ENCODE assay signal across 12 mouse cellular contexts in the genomic region with DNA sequence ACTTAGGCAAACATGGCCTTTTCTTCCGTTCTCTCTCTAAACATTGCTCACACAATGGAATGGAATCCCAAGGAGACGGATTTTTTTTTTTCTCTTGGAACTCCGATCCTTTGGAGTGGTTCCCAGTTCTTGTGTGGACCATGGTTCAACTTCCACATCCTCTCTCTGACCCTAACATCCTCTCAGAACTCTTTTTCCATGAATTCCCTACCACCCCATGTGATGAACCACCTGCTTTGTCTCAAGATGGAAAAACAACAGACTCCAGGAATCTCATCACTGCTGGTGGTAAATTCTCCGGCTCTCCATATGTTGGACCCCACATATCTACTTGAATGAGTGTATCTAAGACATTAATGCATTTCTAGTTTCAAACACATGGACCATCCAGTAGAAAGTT.
DNase-seq lines count a peak whose midpoint lies in the region; ATAC-seq and TF ChIP-seq lines count a peak whose summit lies in the region.
"Had no signal": no experiment of that assay in that cellular context is flagged by ENCODE, and none has a peak within 500 bp of the region (broad histone marks: within the 10 kb centered on the region; RNA-seq: fewer than 3 reads in every experiment).

No protein-coding gene starts in this region.

- H3K27me3 ChIP-seq in stomach, embryonic 14.5 days (ENCODE audit: control insufficient read depth, insufficient read depth, low read length), result no peaks in the 10 kb centered on the region
- H3K27me3 ChIP-seq in stomach, postnatal 0 days (ENCODE audit: control insufficient read depth, insufficient read depth, low read length), result no peaks in the 10 kb centered on the region
- no peaks in the 10 kb centered on the region for H3K27me3 ChIP-seq in kidney, postnatal 0 days (ENCODE audit: insufficient read depth, low read length)
- H3K27me3 ChIP-seq in stomach, embryonic 16.5 days (ENCODE audit: control insufficient read depth, insufficient read depth, low read length), result no peaks in the 10 kb centered on the region
- H3K27me3 ChIP-seq: limb, embryonic 12.5 days had no signal

- no peaks in the 10 kb centered on the region for H3K9me3 ChIP-seq in stomach, embryonic 14.5 days (ENCODE audit: control insufficient read depth, low read depth, low read length)
- H3K9me3 ChIP-seq in stomach, postnatal 0 days (ENCODE audit: control insufficient read depth, low read length), result no peaks in the 10 kb centered on the region
- no peaks in the 10 kb centered on the region; the same call in 1 of the 2 replicates for H3K9me3 ChIP-seq in kidney, postnatal 0 days (replicated peaks; ENCODE audit: low read length)
- no peaks in the 10 kb centered on the region for H3K9me3 ChIP-seq in stomach, embryonic 16.5 days (replicated peaks; ENCODE audit: control insufficient read depth, low read length)
- H3K9me3 ChIP-seq: limb, embryonic 12.5 days had no signal

- no peaks in the 10 kb centered on the region for H3K4me1 ChIP-seq in stomach, embryonic 14.5 days (ENCODE audit: control insufficient read depth, insufficient read depth, low read length)
- H3K4me1 ChIP-seq in stomach, postnatal 0 days (replicated peaks; ENCODE audit: control insufficient read depth, insufficient read depth), result no peaks in the 10 kb centered on the region
- no peaks in the 10 kb centered on the region; the same call in 1 of the 2 replicates for H3K4me1 ChIP-seq in kidney, postnatal 0 days (replicated peaks; ENCODE audit: insufficient read depth, low read length)
- 0 out of 2 replicates have a peak, but pooled peaks cover 3% of the 10 kb centered on the region for H3K4me1 ChIP-seq in stomach, embryonic 16.5 days (ENCODE audit: control insufficient read depth, insufficient read depth, low read length)

- no peaks in the 10 kb centered on the region for H3K36me3 ChIP-seq in stomach, embryonic 14.5 days (ENCODE audit: control insufficient read depth, insufficient read depth, low read length)
- no peaks in the 10 kb centered on the region for H3K36me3 ChIP-seq in stomach, postnatal 0 days (ENCODE audit: control insufficient read depth, insufficient read depth, low read length)
- H3K36me3 ChIP-seq in kidney, postnatal 0 days (ENCODE audit: insufficient read depth, low read length), result no peaks in the 10 kb centered on the region
- no peaks in the 10 kb centered on the region for H3K36me3 ChIP-seq in stomach, embryonic 16.5 days (ENCODE audit: control insufficient read depth, insufficient read depth, low read length)
- H3K36me3 ChIP-seq: limb, embryonic 12.5 days had no signal

- H3K27ac ChIP-seq in stomach, embryonic 14.5 days (ENCODE audit: low read length), result no peak overlapping the region
- H3K27ac ChIP-seq in stomach, postnatal 0 days (replicated peaks), result no peak overlapping the region
- H3K27ac ChIP-seq in kidney, postnatal 0 days, result no peak overlapping the region
- no peak overlapping the region for H3K27ac ChIP-seq in stomach, embryonic 16.5 days (ENCODE audit: low read length)
- H3K27ac ChIP-seq: limb, embryonic 12.5 days had no signal

- no peak overlapping the region for H3K9ac ChIP-seq in stomach, embryonic 14.5 days (replicated peaks; ENCODE audit: low read depth, low read length)
- no peak overlapping the region for H3K9ac ChIP-seq in stomach, postnatal 0 days (ENCODE audit: low read length)
- H3K9ac ChIP-seq in kidney, postnatal 0 days (ENCODE audit: low read depth, low read length), result no peak overlapping the region
- no peak overlapping the region for H3K9ac ChIP-seq in stomach, embryonic 16.5 days (ENCODE audit: low read length)
- H3K9ac ChIP-seq: limb, embryonic 12.5 days had no signal

- intact Hi-C loops in heart, postnatal 25 days (cut with DNase I), result no loop called here

- WGBS in stomach, embryonic 14.5 days, result 26% methylated on average over 4 of the region's 4 CpGs
- 21% methylated on average over 4 of the region's 4 CpGs for WGBS in stomach, postnatal 0 days
- 37% methylated on average over 4 of the region's 4 CpGs for WGBS in kidney, postnatal 0 days
- WGBS in stomach, embryonic 16.5 days, result 23% methylated on average over 4 of the region's 4 CpGs

- no peak for TF ChIP-seq EP300 in stomach, postnatal 0 days (optimal IDR thresholded peaks at IDR 0.05)

- ATAC-seq in stomach, embryonic 14.5 days (ENCODE audit: insufficient number of reproducible peaks, insufficient read depth, low FRiP score, low read depth), result peak; percentile 18; the same call in 1 of the 2 replicates
- no peak for ATAC-seq in stomach, postnatal 0 days (ENCODE audit: low FRiP score, low TSS enrichment)
- ATAC-seq in kidney, postnatal 0 days (replicated peaks; ENCODE audit: low FRiP score, low read depth), result peak; percentile 40; the same call in 1 of the 2 replicates
- ATAC-seq in stomach, embryonic 16.5 days (ENCODE audit: insufficient read depth, low FRiP score), result peak; percentile 53; the same call in 1 of the 2 replicates

- H3K4me2 ChIP-seq in stomach, embryonic 14.5 days (replicated peaks; ENCODE audit: low read depth, low read length), result no peak overlapping the region
- no peak overlapping the region for H3K4me2 ChIP-seq in stomach, postnatal 0 days (replicated peaks; ENCODE audit: low read depth)
- no peak overlapping the region for H3K4me2 ChIP-seq in kidney, postnatal 0 days (ENCODE audit: low read length)
- H3K4me2 ChIP-seq in stomach, embryonic 16.5 days (ENCODE audit: low read depth, low read length), result no peak overlapping the region
- H3K4me2 ChIP-seq: limb, embryonic 12.5 days had no signal

- DNase-seq in heart, adult 18-20 months, result peak; percentile 51 to 76
- no peak for DNase-seq in heart, postnatal 25 days (ENCODE audit: low spot score)
- no peak for DNase-seq in stomach, postnatal 0 days (ENCODE audit: low spot score)
- DNase-seq in kidney, postnatal 0 days (ENCODE audit: low spot score), result peak; percentile 93
- DNase-seq in layer of hippocampus, adult 8-10 months (ENCODE audit: low spot score in 2 of 2), result no peak
- no peak for DNase-seq in thymus, postnatal 0 days (ENCODE audit: low spot score)
- DNase-seq: adrenal gland, postnatal 25 days; cerebellum, adult 11 months; embryo, embryonic 11 days had no signal

- TF ChIP-seq CTCF in stomach, postnatal 0 days (IDR thresholded peaks at IDR 0.05; ENCODE audit: low read depth), result no peak
- TF ChIP-seq CTCF in kidney, postnatal 0 days (IDR thresholded peaks at IDR 0.05; ENCODE audit: low read depth), result no peak

- H3K4me3 ChIP-seq in stomach, embryonic 14.5 days (ENCODE audit: low read depth, low read length), result no peak overlapping the region
- no peak overlapping the region for H3K4me3 ChIP-seq in stomach, postnatal 0 days (ENCODE audit: low read depth, low read length)
- H3K4me3 ChIP-seq in kidney, postnatal 0 days (replicated peaks; ENCODE audit: low read depth, low read length), result no peak overlapping the region
- H3K4me3 ChIP-seq in stomach, embryonic 16.5 days (replicated peaks; ENCODE audit: low read length), result no peak overlapping the region
- H3K4me3 ChIP-seq: limb, embryonic 12.5 days had no signal

Comparison
In these comparisons a context has a peak if more than half of its experiments do, and no peak if none do; other contexts are left out.
1. DNase-seq: peak in heart, adult 18-20 months (2 of 2) and kidney, postnatal 0 days (single experiment); none in heart, postnatal 25 days (single experiment), stomach, postnatal 0 days (single experiment), layer of hippocampus, adult 8-10 months (0 of 2) and thymus, postnatal 0 days (single experiment).